Mouse (Mus musculus) cortical plate, adult 2 months (tissue): ENCODE measurements around the gene Plcd3.

Source experiments
- CTCF ChIP-seq: fragments of 200-500 bp; IDR thresholded peaks from 2 replicates; pipeline ENCODE4 v1.5.1; 2011; ENCODE audit warnings: mild to moderate bottlenecking, control low read depth, low read length; ENCODE audit not compliant: insufficient read depth; ENCODE audit errors: extremely low read depth
- POLR2A ChIP-seq: fragments of 200-500 bp; IDR thresholded peaks from 2 replicates; pipeline ENCODE4 v1.6.1; 2011; ENCODE audit warnings: mild to moderate bottlenecking, low read length, control low read depth; ENCODE audit not compliant: insufficient read depth; ENCODE audit errors: extremely low read depth

GRCm38 (mm10) chr11:103033030-103033429 is 68.4 kb downstream of the Plcd3 start:
- TF ChIP-seq POLR2A (0 out of 2 replicates have a peak, but pooled peaks have one; percentile 19), CTCF (no peak)
